Mouse (Mus musculus) heart, embryonic 14.5 days (tissue): ENCODE measurements around the gene Ptprn2. TPM values are rescaled to one million over a fixed set of nuclear protein-coding genes. Genes with fewer than 3 reads are reported as not detected.

Experiments
- ATAC-seq: fragments of 200-750 bp; cut with Nextera tagmentation; 2 replicates; pipeline ENCODE4 v1.8.0; 2017; ENCODE audit warnings: low read depth, moderate TSS enrichment; ENCODE audit not compliant: insufficient number of reproducible peaks, insufficient read depth, low FRiP score
- H3K27ac ChIP-seq, 2 experiments: fragments of 200-500 bp in 1 of 2; fragments of 300-500 bp in 1 of 2; sonication (generic) in 1 of 2; replicated peaks in 1 of 2; 2 replicates each; pipeline ENCODE4 v1.5.1; 2012 to 2014; ENCODE audit warnings: low read depth in 2 of 2, low read length in 2 of 2, control low read depth in 1 of 2, mild to moderate bottlenecking in 1 of 2, mixed read lengths in 1 of 2; ENCODE audit not compliant: control insufficient read depth in 1 of 2, insufficient read depth in 1 of 2
- H3K27me3 ChIP-seq: fragments of 300-500 bp; sonication (generic); 2 replicates; pipeline ENCODE4 v1.6.1; 2014; ENCODE audit warnings: mild to moderate bottlenecking, low read length, control low read depth; ENCODE audit not compliant: control insufficient read depth, insufficient read depth
- H3K36me3 ChIP-seq: fragments of 300-500 bp; sonication (generic); 2 replicates; pipeline ENCODE4 v1.6.1; 2014; ENCODE audit warnings: mild to moderate bottlenecking, control low read depth, low read length, mixed read lengths; ENCODE audit not compliant: control insufficient read depth, insufficient read depth
- H3K4me1 ChIP-seq, 2 experiments: fragments of 200-500 bp in 1 of 2; fragments of 300-500 bp in 1 of 2; sonication (generic) in 1 of 2; 2 replicates each; pipeline ENCODE4 v1.6.1; 2012 to 2014; ENCODE audit warnings: low read length in 2 of 2, control low read depth in 1 of 2, mixed read lengths in 1 of 2; ENCODE audit not compliant: control insufficient read depth in 2 of 2, insufficient read depth in 2 of 2
- H3K4me2 ChIP-seq: fragments of 300-500 bp; sonication (generic); 2 replicates; pipeline ENCODE4 v1.6.1; 2014; ENCODE audit warnings: mild to moderate bottlenecking, low read length
- H3K4me3 ChIP-seq, 2 experiments: fragments of 200-500 bp in 1 of 2; fragments of 300-500 bp in 1 of 2; sonication (generic) in 1 of 2; 2 replicates each; pipeline ENCODE4 v1.5.1; 2012 to 2014; ENCODE audit warnings: low read length in 2 of 2, mild to moderate bottlenecking in 2 of 2, control low read depth in 1 of 2, low read depth in 1 of 2, moderate library complexity in 1 of 2; ENCODE audit not compliant: control insufficient read depth in 1 of 2, insufficient read depth in 1 of 2
- H3K9ac ChIP-seq: fragments of 300-500 bp; sonication (generic); 2 replicates; pipeline ENCODE4 v1.6.1; 2014; ENCODE audit warnings: mild to moderate bottlenecking, low read length
- H3K9me3 ChIP-seq: fragments of 300-500 bp; sonication (generic); 2 replicates; pipeline ENCODE4 v1.6.1; 2016; ENCODE audit warnings: low read length, control low read depth; ENCODE audit not compliant: control insufficient read depth
- WGBS: fragments of 180-500 bp; shearing (Covaris S2); extraction: QIAGEN DNeasy Blood & Tissue Kit; methylation state at CpG from one replicate; pipeline ENCODE4 v1.1.7; 2014; 5-methylcytosine and 5-hydroxymethylcytosine counted together
- polyA plus RNA-seq: library from polyadenylated mRNA; unstranded; fragments of >200 nt; fragmentation: Nextera tagmentation; extraction: Ambion mirVana; gene quantifications from 2 replicates; pipeline ENCODE4 v1.2.1, GENCODE M21; 2014

Ptprn2 gene
- polyA plus RNA-seq, 1 experiment from 2014 or later = 0.20 TPM

GRCm38 (mm10) chr12:117127078-117127477, 641.6 kb downstream of the Ptprn2 start:
- WGBS = 85% methylated on average over 3 of the region's 3 CpGs
- ATAC-seq = no peak
- no peak overlapping the region for H3K9ac ChIP-seq
- no peaks in the 10 kb centered on the region for H3K9me3 ChIP-seq
- no peak overlapping the region for H3K27ac ChIP-seq
- no peaks in the 10 kb centered on the region for H3K36me3 ChIP-seq
- H3K27me3 ChIP-seq = no peaks in the 10 kb centered on the region
- H3K4me1 ChIP-seq = peaks cover 0 to 4% of the 10 kb centered on the region in 2 experiments; a peak in 1 of 4 replicates
- no peak overlapping the region for H3K4me3 ChIP-seq
- H3K4me2 ChIP-seq = no peak overlapping the region

GRCm38 (mm10) chr12:117127485-117127884, 642.0 kb downstream of the Ptprn2 start:
- Histone ChIP-seq H3K27me3 (no peaks in the 10 kb centered on the region), H3K9me3 (no peaks in the 10 kb centered on the region), H3K4me2 (no peak overlapping the region), H3K36me3 (no peaks in the 10 kb centered on the region), H3K4me1 (peaks cover 0 to 4% of the 10 kb centered on the region in 2 experiments; a peak in 1 of 4 replicates), H3K9ac (no peak overlapping the region), H3K27ac (no peak overlapping the region), H3K4me3 (no peak overlapping the region)
- 60% methylated on average over 6 of the region's 6 CpGs for WGBS
- no peak for ATAC-seq

GRCm38 (mm10) chr12:117132095-117132494, 646.6 kb downstream of the Ptprn2 start:
- Histone ChIP-seq H3K4me1 (peaks cover 0 to 4% of the 10 kb centered on the region in 2 experiments; a peak in 1 of 4 replicates), H3K36me3 (no peaks in the 10 kb centered on the region), H3K9ac (no peak overlapping the region), H3K4me2 (no peak overlapping the region), H3K27ac (no peak overlapping the region), H3K27me3 (no peaks in the 10 kb centered on the region), H3K9me3 (no peaks in the 10 kb centered on the region), H3K4me3 (no peak overlapping the region)
- 24% methylated on average over 2 of the region's 2 CpGs for WGBS
- no peak for ATAC-seq

- Histone ChIP-seq H3K4me2 (no peak overlapping the region), H3K9ac (no peak overlapping the region), H3K27ac (no peak overlapping the region), H3K36me3 (no peaks in the 10 kb centered on the region), H3K4me1 (no peaks in the 10 kb centered on the region), H3K9me3 (no peaks in the 10 kb centered on the region), H3K27me3 (no peaks in the 10 kb centered on the region), H3K4me3 (no peak overlapping the region)
- ATAC-seq = no peak
- WGBS = 52% methylated on average over 5 of the region's 5 CpGs
Measured at GRCm38 (mm10) chr12:117135205-117135604, 649.7 kb downstream of the Ptprn2 start.

- H3K27me3 ChIP-seq = no peaks in the 10 kb centered on the region
- H3K4me1 ChIP-seq = peaks cover 0 to 4% of the 10 kb centered on the region in 2 experiments; a peak in 1 of 4 replicates
- WGBS = 72% methylated on average over 5 of the region's 5 CpGs
- H3K4me3 ChIP-seq = no peak overlapping the region
- H3K36me3 ChIP-seq = no peaks in the 10 kb centered on the region
- ATAC-seq = no peak
- no peak overlapping the region for H3K27ac ChIP-seq
- H3K9me3 ChIP-seq = no peaks in the 10 kb centered on the region
- H3K4me2 ChIP-seq = no peak overlapping the region
- H3K9ac ChIP-seq = no peak overlapping the region
Measured at GRCm38 (mm10) chr12:117136472-117137010, 651.0 kb downstream of the Ptprn2 start.

- H3K36me3 ChIP-seq = no peaks in the 10 kb centered on the region
- no peak overlapping the region for H3K4me2 ChIP-seq
- peaks cover 0 to 6% of the 10 kb centered on the region in 2 experiments; a peak in 1 of 4 replicates for H3K4me1 ChIP-seq
- H3K4me3 ChIP-seq = no peak overlapping the region
- H3K27me3 ChIP-seq = no peaks in the 10 kb centered on the region
- 80% methylated on average over 4 of the region's 4 CpGs for WGBS
- no peaks in the 10 kb centered on the region for H3K9me3 ChIP-seq
- no peak overlapping the region for H3K9ac ChIP-seq
- H3K27ac ChIP-seq = no peak overlapping the region
- ATAC-seq = no peak
Measured at GRCm38 (mm10) chr12:117140901-117141300, 655.4 kb downstream of the Ptprn2 start.

- H3K27ac ChIP-seq = no peak overlapping the region
- H3K4me2 ChIP-seq = no peak overlapping the region
- H3K4me1 ChIP-seq = peaks cover 0 to 6% of the 10 kb centered on the region in 2 experiments; a peak in 1 of 4 replicates
- H3K36me3 ChIP-seq = no peaks in the 10 kb centered on the region
- H3K9ac ChIP-seq = no peak overlapping the region
- WGBS = 55% methylated on average over 6 of the region's 6 CpGs
- no peaks in the 10 kb centered on the region for H3K27me3 ChIP-seq
- no peak for ATAC-seq
- no peaks in the 10 kb centered on the region for H3K9me3 ChIP-seq
- no peak overlapping the region for H3K4me3 ChIP-seq
Measured at GRCm38 (mm10) chr12:117141394-117141793, 655.9 kb downstream of the Ptprn2 start.

GRCm38 (mm10) chr12:117149176-117149575, 663.7 kb downstream of the Ptprn2 start:
- no peak overlapping the region for H3K9ac ChIP-seq
- H3K27ac ChIP-seq = no peak overlapping the region
- H3K4me3 ChIP-seq = no peak overlapping the region
- no peak overlapping the region for H3K4me2 ChIP-seq
- H3K9me3 ChIP-seq = no peaks in the 10 kb centered on the region
- WGBS = 16% methylated on average over 7 of the region's 7 CpGs
- ATAC-seq = no peak
- H3K27me3 ChIP-seq = peaks cover 66% of the 10 kb centered on the region
- H3K4me1 ChIP-seq = peaks cover 0 to 11% of the 10 kb centered on the region in 2 experiments; a peak in 3 of 4 replicates
- H3K36me3 ChIP-seq = no peaks in the 10 kb centered on the region
